In genomic region chr3:101275636-101276300, GRCm38 (mm10) we compare ENCODE assay signal across 23 mouse cellular contexts. TPM values are rescaled to one million over a fixed set of nuclear protein-coding genes. Genes with fewer than 3 reads are reported as not detected.
"Had no signal": no experiment of that assay in that cellular context is flagged by ENCODE, and none has a peak within 500 bp of the region (broad histone marks: within the 10 kb centered on the region; RNA-seq: fewer than 3 reads in every experiment).

No protein-coding gene starts in this region.

- H3K4me3 ChIP-seq: limb, embryonic 12.5 days; limb, embryonic 15.5 days; lung, embryonic 15.5 days; megakaryocyte, embryonic 14.5 days; midbrain, embryonic 10.5 days; midbrain, embryonic 13.5 days; myocyte; stomach, embryonic 15.5 days had no signal

- H3K27me3 ChIP-seq: limb, embryonic 12.5 days; limb, embryonic 15.5 days; lung, embryonic 15.5 days; midbrain, embryonic 13.5 days; stomach, embryonic 15.5 days had no signal

- H3K27ac ChIP-seq: limb, embryonic 12.5 days; limb, embryonic 15.5 days; liver, embryonic 14.5 days; lung, embryonic 15.5 days; midbrain, embryonic 10.5 days; midbrain, embryonic 13.5 days; stomach, embryonic 15.5 days had no signal

- DNase-seq: kidney, adult 18-20 months; kidney, adult 9 months; kidney, postnatal 14 days; kidney, postnatal 4 days; left cerebral cortex, postnatal 4 days; liver, postnatal 0 days; lung, postnatal 10 days; lung, postnatal 36 days had no signal

- H3K4me1 ChIP-seq: megakaryocyte, embryonic 14.5 days had no signal

- H3K36me3 ChIP-seq: limb, embryonic 12.5 days; limb, embryonic 15.5 days; lung, embryonic 15.5 days; midbrain, embryonic 10.5 days; midbrain, embryonic 13.5 days; stomach, embryonic 15.5 days had no signal

RNA-seq across cellular contexts. Expression of gene Cd2, which starts 12.0 kb away (rescaled TPM):
- total RNA-seq: layer of hippocampus, adult 18-20 months; layer of hippocampus, postnatal 14 days; left cerebral cortex, postnatal 14 days had no signal
- polyA plus RNA-seq: limb, embryonic 12.5 days; limb, embryonic 15.5 days; liver, embryonic 11.5 days; liver, embryonic 14.5 days; midbrain, embryonic 16.5 days; myocyte; neural tube, embryonic 11.5 days had no signal
